Mouse (Mus musculus): ENCODE measurements at regions not wholly inside any gene's neighbourhood (a gene's known extent, or its start where the extent isn't known, plus 50 kb on each side); places are given as distances from the start of the nearest gene placed in this dataset.

DNA sequence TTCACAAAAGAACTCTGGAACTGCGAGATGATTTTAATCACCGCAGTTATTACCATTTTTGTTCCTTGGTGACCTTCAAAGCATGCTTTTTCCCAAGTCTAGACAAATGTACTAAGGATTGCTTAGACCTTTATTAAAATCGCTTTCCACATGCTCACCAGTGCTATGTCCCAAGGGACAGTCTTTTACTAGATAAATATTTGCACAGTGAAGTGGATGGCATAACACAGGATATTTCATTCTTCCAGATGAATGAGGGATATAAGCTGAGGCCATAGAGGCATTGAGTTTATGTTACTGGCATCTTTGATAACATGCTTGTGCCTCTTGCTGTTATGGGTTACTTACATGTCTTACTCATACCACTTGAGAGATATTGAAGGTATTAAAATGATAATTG lies 289.1 kb upstream of the Rgs18 start:
- Histone ChIP-seq H3K4me3 (ENCODE audit: low read depth, low read length) (no peak overlapping the region), H3K27me3 (ENCODE audit: control insufficient read depth, insufficient read depth, low read length, poor library complexity, severe bottlenecking) (no peaks in the 10 kb centered on the region), H3K27ac (ENCODE audit: insufficient read depth, low read length) (no peak overlapping the region), H3K4me1 (ENCODE audit: control insufficient read depth, insufficient read depth, low read length) (no peaks in the 10 kb centered on the region), H3K36me3 (ENCODE audit: control insufficient read depth, insufficient read depth, low read length, poor library complexity, severe bottlenecking) (no peaks in the 10 kb centered on the region), H3K9ac (ENCODE audit: low read depth, poor library complexity, severe bottlenecking) (no peak overlapping the region), H3K9me3 (replicated peaks; ENCODE audit: control insufficient read depth, insufficient read depth, low read length, poor library complexity, severe bottlenecking) (no peaks in the 10 kb centered on the region)
- TF ChIP-seq CTCF (IDR thresholded peaks at IDR 0.05; ENCODE audit: low read depth, low read length) = no peak
- no peak for TF ChIP-seq EP300 (IDR thresholded peaks at IDR 0.05; ENCODE audit: insufficient read depth, low read depth, low read length)
- no peak for TF ChIP-seq POLR2A (IDR thresholded peaks at IDR 0.05; ENCODE audit: insufficient read depth, low read length)

DNA sequence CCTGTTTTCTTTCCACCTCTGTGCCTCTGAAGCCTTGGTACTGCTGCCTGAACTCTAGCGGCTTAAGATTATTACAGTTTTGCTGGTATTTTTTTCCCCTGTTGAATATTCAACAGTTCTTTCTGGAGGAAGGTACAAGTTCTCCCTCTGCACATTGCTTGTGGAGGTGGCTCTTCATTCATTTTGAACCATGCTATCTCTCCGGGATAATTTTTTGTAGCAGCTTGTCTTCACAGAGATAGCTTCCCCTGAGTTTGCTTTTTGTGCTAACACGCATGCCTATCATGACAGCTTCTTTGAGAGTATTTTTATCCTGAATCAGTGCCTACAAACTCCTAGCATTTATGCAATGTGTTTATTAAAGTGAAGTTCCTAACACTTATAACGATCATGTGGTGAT lies 240.4 kb upstream of the Rgs18 start:
- Histone ChIP-seq H3K36me3 (ENCODE audit: control insufficient read depth, insufficient read depth, low read length, poor library complexity, severe bottlenecking) (no peaks in the 10 kb centered on the region), H3K9me3 (replicated peaks; ENCODE audit: control insufficient read depth, insufficient read depth, low read length, poor library complexity, severe bottlenecking) (peaks cover 6% of the 10 kb centered on the region), H3K9ac (ENCODE audit: low read depth, poor library complexity, severe bottlenecking) (no peak overlapping the region), H3K27me3 (ENCODE audit: control insufficient read depth, insufficient read depth, low read length, poor library complexity, severe bottlenecking) (no peaks in the 10 kb centered on the region), H3K4me1 (ENCODE audit: control insufficient read depth, insufficient read depth, low read length) (no peaks in the 10 kb centered on the region), H3K27ac (ENCODE audit: insufficient read depth, low read length) (no peak overlapping the region), H3K4me3 (ENCODE audit: low read depth, low read length) (no peak overlapping the region)
- TF ChIP-seq CTCF (IDR thresholded peaks at IDR 0.05; ENCODE audit: low read depth, low read length) (no peak), POLR2A (IDR thresholded peaks at IDR 0.05; ENCODE audit: insufficient read depth, low read length) (no peak), EP300 (IDR thresholded peaks at IDR 0.05; ENCODE audit: insufficient read depth, low read depth, low read length) (no peak)

DNA sequence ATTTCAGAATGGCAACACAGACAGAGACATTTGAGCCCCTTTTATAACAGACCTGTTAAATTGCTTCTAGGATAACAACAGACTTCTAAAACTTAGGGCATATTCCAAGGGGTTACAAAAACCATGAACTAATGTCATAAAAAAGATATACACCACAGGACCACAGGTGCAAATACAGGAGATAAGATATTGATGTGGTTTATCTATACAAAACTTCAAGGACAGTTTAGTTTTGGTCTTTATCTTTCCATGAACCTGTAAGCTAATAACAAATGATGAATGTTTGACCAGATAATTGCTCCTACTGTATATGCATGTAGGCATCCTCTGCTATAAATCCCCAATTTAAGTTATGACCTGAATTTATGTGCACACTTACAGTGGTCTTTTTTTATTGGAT lies 235.6 kb upstream of the Rgs18 start:
- H3K27me3 ChIP-seq (ENCODE audit: control insufficient read depth, insufficient read depth, low read length, poor library complexity, severe bottlenecking) = no peaks in the 10 kb centered on the region
- TF ChIP-seq POLR2A (IDR thresholded peaks at IDR 0.05; ENCODE audit: insufficient read depth, low read length) (no peak), CTCF (IDR thresholded peaks at IDR 0.05; ENCODE audit: low read depth, low read length) (no peak), EP300 (IDR thresholded peaks at IDR 0.05; ENCODE audit: insufficient read depth, low read depth, low read length) (no peak)
- no peak overlapping the region for H3K27ac ChIP-seq (ENCODE audit: insufficient read depth, low read length)
- H3K36me3 ChIP-seq (ENCODE audit: control insufficient read depth, insufficient read depth, low read length, poor library complexity, severe bottlenecking) = no peaks in the 10 kb centered on the region
- H3K9ac ChIP-seq (ENCODE audit: low read depth, poor library complexity, severe bottlenecking) = no peak overlapping the region
- H3K9me3 ChIP-seq (replicated peaks; ENCODE audit: control insufficient read depth, insufficient read depth, low read length, poor library complexity, severe bottlenecking) = peaks cover 4% of the 10 kb centered on the region
- no peak overlapping the region for H3K4me3 ChIP-seq (ENCODE audit: low read depth, low read length)
- no peaks in the 10 kb centered on the region for H3K4me1 ChIP-seq (ENCODE audit: control insufficient read depth, insufficient read depth, low read length)

DNA sequence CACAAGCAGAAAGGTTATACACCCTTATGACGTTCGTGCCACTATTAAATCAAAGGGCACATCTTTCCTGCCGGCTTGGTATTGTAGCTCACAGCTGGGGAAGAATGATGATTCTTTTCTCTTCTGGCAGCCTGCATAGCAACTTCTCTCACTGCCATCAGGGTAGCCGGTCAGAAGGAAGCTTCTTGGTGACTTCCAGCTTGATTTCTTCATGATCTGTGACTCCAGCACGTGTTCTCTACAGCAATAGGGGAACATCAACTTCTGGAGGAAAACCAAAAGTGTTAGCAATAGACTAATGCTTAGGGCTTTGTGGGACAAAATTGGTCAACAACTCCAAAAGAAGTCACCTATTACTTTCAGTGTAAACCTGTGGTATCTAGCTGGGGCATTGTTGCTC lies 202.9 kb upstream of the Rgs18 start:
- Histone ChIP-seq H3K27ac (ENCODE audit: insufficient read depth, low read length) (no peak overlapping the region), H3K4me1 (ENCODE audit: control insufficient read depth, insufficient read depth, low read length) (no peaks in the 10 kb centered on the region), H3K4me3 (ENCODE audit: low read depth, low read length) (no peak overlapping the region), H3K9ac (ENCODE audit: low read depth, poor library complexity, severe bottlenecking) (no peak overlapping the region), H3K36me3 (ENCODE audit: control insufficient read depth, insufficient read depth, low read length, poor library complexity, severe bottlenecking) (no peaks in the 10 kb centered on the region), H3K27me3 (ENCODE audit: control insufficient read depth, insufficient read depth, low read length, poor library complexity, severe bottlenecking) (no peaks in the 10 kb centered on the region), H3K9me3 (replicated peaks; ENCODE audit: control insufficient read depth, insufficient read depth, low read length, poor library complexity, severe bottlenecking) (no peaks in the 10 kb centered on the region)
- TF ChIP-seq EP300 (IDR thresholded peaks at IDR 0.05; ENCODE audit: insufficient read depth, low read depth, low read length) = no peak
- no peak for TF ChIP-seq POLR2A (IDR thresholded peaks at IDR 0.05; ENCODE audit: insufficient read depth, low read length)
- no peak for TF ChIP-seq CTCF (IDR thresholded peaks at IDR 0.05; ENCODE audit: low read depth, low read length)

DNA sequence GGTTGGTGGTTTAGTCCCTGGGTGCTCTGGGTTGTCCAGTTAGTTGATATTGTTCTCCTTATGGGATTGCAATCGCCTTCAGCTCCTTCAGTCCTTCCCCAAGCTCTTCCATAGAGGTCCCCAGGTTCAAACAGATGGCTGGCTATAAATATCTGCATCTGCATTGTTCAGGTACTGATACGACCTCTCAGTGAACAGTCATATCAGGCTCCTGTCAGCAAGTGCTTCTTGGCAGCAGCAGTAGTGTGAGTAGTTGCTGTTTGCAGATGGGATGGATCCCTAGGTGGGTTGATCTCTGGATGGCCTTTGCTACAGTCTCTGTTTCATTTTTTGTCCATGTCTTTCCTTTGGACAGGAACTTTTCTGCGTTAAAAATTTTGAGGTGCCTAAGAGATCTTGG lies 190.5 kb upstream of the Rgs18 start:
- Histone ChIP-seq H3K4me1 (ENCODE audit: control insufficient read depth, insufficient read depth, low read length) (no peaks in the 10 kb centered on the region), H3K4me3 (ENCODE audit: low read depth, low read length) (no peak overlapping the region), H3K9me3 (replicated peaks; ENCODE audit: control insufficient read depth, insufficient read depth, low read length, poor library complexity, severe bottlenecking) (no peaks in the 10 kb centered on the region), H3K36me3 (ENCODE audit: control insufficient read depth, insufficient read depth, low read length, poor library complexity, severe bottlenecking) (no peaks in the 10 kb centered on the region), H3K9ac (ENCODE audit: low read depth, poor library complexity, severe bottlenecking) (no peak overlapping the region), H3K27me3 (ENCODE audit: control insufficient read depth, insufficient read depth, low read length, poor library complexity, severe bottlenecking) (no peaks in the 10 kb centered on the region), H3K27ac (ENCODE audit: insufficient read depth, low read length) (no peak overlapping the region)
- TF ChIP-seq POLR2A (IDR thresholded peaks at IDR 0.05; ENCODE audit: insufficient read depth, low read length) = no peak
- TF ChIP-seq CTCF (IDR thresholded peaks at IDR 0.05; ENCODE audit: low read depth, low read length) = no peak
- TF ChIP-seq EP300 (IDR thresholded peaks at IDR 0.05; ENCODE audit: insufficient read depth, low read depth, low read length) = no peak

DNA sequence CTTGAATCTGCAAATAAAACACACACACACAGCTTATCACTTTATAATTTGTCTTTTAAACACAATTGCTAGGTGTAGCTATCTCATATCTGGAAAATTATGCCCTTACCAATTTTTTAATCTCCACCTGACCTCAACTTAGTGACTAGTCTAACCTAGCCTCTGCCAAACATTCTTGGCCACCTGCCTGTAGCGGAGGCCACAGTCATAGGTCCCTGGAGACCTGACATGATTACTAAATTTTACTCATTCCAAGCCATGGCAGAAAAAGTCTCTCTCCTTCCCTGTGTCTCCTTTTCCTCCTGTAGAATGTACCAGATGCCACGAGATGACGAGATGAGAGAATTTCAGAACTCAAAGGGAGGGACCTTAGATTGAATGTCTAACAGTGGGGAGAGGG lies 163.8 kb upstream of the Rgs18 start:
- Histone ChIP-seq H3K36me3 (ENCODE audit: control insufficient read depth, insufficient read depth, low read length, poor library complexity, severe bottlenecking) (no peaks in the 10 kb centered on the region), H3K9me3 (replicated peaks; ENCODE audit: control insufficient read depth, insufficient read depth, low read length, poor library complexity, severe bottlenecking) (no peaks in the 10 kb centered on the region), H3K27ac (ENCODE audit: insufficient read depth, low read length) (no peak overlapping the region), H3K9ac (ENCODE audit: low read depth, poor library complexity, severe bottlenecking) (no peak overlapping the region), H3K4me1 (ENCODE audit: control insufficient read depth, insufficient read depth, low read length) (no peaks in the 10 kb centered on the region), H3K27me3 (ENCODE audit: control insufficient read depth, insufficient read depth, low read length, poor library complexity, severe bottlenecking) (no peaks in the 10 kb centered on the region), H3K4me3 (ENCODE audit: low read depth, low read length) (no peak overlapping the region)
- TF ChIP-seq EP300 (IDR thresholded peaks at IDR 0.05; ENCODE audit: insufficient read depth, low read depth, low read length) (no peak), CTCF (IDR thresholded peaks at IDR 0.05; ENCODE audit: low read depth, low read length) (no peak), POLR2A (IDR thresholded peaks at IDR 0.05; ENCODE audit: insufficient read depth, low read length) (no peak)

All from ES-Bruce4 (cell line).